Mouse (Mus musculus) heart, postnatal 4 days (tissue): ENCODE results near the gene Olfr1115. TPM values are rescaled to one million over a fixed set of nuclear protein-coding genes. Genes with fewer than 3 reads are reported as not detected.

Experiments
- DNase-seq: peaks from one replicate; pipeline ENCODE4 v3.0.0; 2021
- microRNA-seq, 2 experiments: library from miRNA; unstranded; fragments of <30 nt; microRNA quantifications; one replicate each; pipeline ENCODE4 v1.2.0; 2021 to 2022
- total RNA-seq, 2 experiments: library from RNA; stranded (reverse); gene quantifications; 2 replicates each; pipeline ENCODE4 v1.2.3; 2021

The Olfr1115 gene
- total RNA-seq = not detected

- no peak for DNase-seq
Measured at GRCm38 (mm10) chr2:87247713-87248112, at the start of gene Olfr1115. Gene Olfr1115, plus strand, starts transcription at chr2:87248013.

- DNase-seq = no peak
Measured at GRCm38 (mm10) chr2:87208670-87209069, 39.1 kb upstream of the Olfr1115 start, which contains the start of gene Olfr1113. Gene Olfr1113, plus strand, starts transcription at chr2:87208970.

GRCm38 (mm10) chr2:87267234-87267633, 19.4 kb downstream of the Olfr1115 start, which contains the start of gene Olfr1116:
Gene Olfr1116, plus strand, starts transcription at chr2:87267534.
- no peak for DNase-seq

GRCm38 (mm10) chr2:87293977-87294376, 46.2 kb downstream of the Olfr1115 start:
- peak; percentile 37 for DNase-seq

Small RNA genes lying within 50 kb of the gene (microRNA-seq; reads per million reads assigned to microRNA genes)
- 0 reads per million in 2 experiments for gene Gm27438

Other genes starting within 250 kb of the Olfr1115 start
- gene Olfr1102, start 249.6 kb upstream of the Olfr1115 start, total RNA-seq = not detected
- gene Olfr1104, start 220.9 kb upstream of the Olfr1115 start, total RNA-seq = not detected
- gene Olfr1105, start 211.5 kb upstream of the Olfr1115 start, total RNA-seq = not detected
- gene Olfr1106, start 195.7 kb upstream of the Olfr1115 start, total RNA-seq = not detected
- gene Olfr1107, start 172.2 kb upstream of the Olfr1115 start, total RNA-seq = not detected
- not detected for gene Olfr1109, start 152.0 kb upstream of the Olfr1115 start, total RNA-seq
- gene Olfr259, start 133.4 kb upstream of the Olfr1115 start, total RNA-seq = not detected
- not detected for gene Olfr1110, start 107.7 kb upstream of the Olfr1115 start, total RNA-seq
- gene Olfr1111, start 95.4 kb upstream of the Olfr1115 start, total RNA-seq = not detected
- gene Olfr1112, start 60.2 kb upstream of the Olfr1115 start, total RNA-seq = not detected
- gene Olfr1113, start 39.0 kb upstream of the Olfr1115 start, total RNA-seq = not detected
- gene Olfr1116, start 19.5 kb downstream of the Olfr1115 start, total RNA-seq = not detected
- not detected for gene Olfr1118, start 59.6 kb downstream of the Olfr1115 start, total RNA-seq
- not detected for gene Olfr1120, start 106.8 kb downstream of the Olfr1115 start, total RNA-seq
- gene Olfr1121, start 121.9 kb downstream of the Olfr1115 start, total RNA-seq = not detected
- gene Olfr1122, start 137.8 kb downstream of the Olfr1115 start, total RNA-seq = under 1 TPM in 1 of 2 experiments, not detected in 1; 0.05 TPM
- not detected for gene Olfr1123, start 168.6 kb downstream of the Olfr1115 start, total RNA-seq
- not detected for gene Olfr1124, start 182.3 kb downstream of the Olfr1115 start, total RNA-seq
- not detected for gene Olfr1126, start 205.9 kb downstream of the Olfr1115 start, total RNA-seq
- gene Pramel7, start 249.1 kb downstream of the Olfr1115 start, total RNA-seq = not detected